Mouse (Mus musculus) MEL-GATA-1-ER (cell line): Measurements from ENCODE around the gene Sprtn.

ENCODE experiments used
- DNase-seq: peaks from one replicate; pipeline ENCODE4 v3.0.0-alpha.2; 2012; ENCODE audit warnings: low read depth; ENCODE audit errors: extremely low read depth

The Sprtn gene

DNA sequence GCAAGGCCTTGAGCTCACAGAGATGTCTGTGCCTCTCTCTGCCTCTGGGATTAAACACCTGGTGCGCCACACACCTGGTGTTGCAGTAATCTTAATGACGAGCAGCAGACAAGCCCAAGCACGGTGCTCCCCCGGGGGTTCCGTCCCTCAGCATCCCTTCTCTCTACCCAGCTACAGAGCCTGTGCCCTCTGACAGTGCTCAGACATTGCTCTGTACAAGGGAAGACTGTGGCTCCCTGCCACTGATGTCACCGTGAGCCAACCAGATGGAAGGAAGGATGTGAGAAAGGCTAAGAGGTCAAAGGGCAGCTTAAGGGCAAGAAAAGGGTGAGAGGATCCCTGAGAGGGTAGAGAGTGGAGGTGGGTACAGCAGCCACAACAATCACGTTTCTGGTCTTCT, 46.7 kb downstream of the Sprtn start:
- DNase-seq, result no peak

GRCm38 (mm10) chr8:124947865-124948732, 50.4 kb downstream of the Sprtn start:
- DNase-seq, result no peak

- no peak for DNase-seq
Observed at GRCm38 (mm10) chr8:124948733-124949111, 51.0 kb downstream of the Sprtn start.

- DNase-seq, result no peak
Observed at GRCm38 (mm10) chr8:124949209-124950068, 51.8 kb downstream of the Sprtn start, which contains the start of gene Egln1. Gene Egln1, minus strand, starts transcription at chr8:124949324.

GRCm38 (mm10) chr8:124950069-124950456, 52.4 kb downstream of the Sprtn start:
- no peak for DNase-seq

DNA sequence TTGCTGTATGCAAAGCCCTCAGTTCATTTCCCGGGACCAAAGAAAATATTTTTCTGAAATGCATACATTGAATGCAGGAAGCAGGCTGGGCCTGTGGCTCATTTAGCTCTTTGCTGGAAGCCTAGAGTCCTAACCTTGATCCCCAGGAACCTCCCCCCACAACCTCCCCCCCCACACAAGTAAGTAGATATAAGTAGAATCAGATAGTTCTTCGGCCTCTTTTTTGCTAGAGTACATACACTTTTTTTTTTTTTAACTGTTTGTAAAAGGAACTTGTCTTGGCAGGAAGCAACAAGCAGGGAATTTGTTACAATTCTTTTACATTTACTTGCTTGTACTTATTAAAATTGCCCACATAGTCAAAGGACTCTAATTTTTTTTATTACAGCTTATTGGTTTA, 53.2 kb downstream of the Sprtn start:
- no peak for DNase-seq

- no peak for DNase-seq
Observed at GRCm38 (mm10) chr8:124953188-124953587, 55.5 kb downstream of the Sprtn start.

DNA sequence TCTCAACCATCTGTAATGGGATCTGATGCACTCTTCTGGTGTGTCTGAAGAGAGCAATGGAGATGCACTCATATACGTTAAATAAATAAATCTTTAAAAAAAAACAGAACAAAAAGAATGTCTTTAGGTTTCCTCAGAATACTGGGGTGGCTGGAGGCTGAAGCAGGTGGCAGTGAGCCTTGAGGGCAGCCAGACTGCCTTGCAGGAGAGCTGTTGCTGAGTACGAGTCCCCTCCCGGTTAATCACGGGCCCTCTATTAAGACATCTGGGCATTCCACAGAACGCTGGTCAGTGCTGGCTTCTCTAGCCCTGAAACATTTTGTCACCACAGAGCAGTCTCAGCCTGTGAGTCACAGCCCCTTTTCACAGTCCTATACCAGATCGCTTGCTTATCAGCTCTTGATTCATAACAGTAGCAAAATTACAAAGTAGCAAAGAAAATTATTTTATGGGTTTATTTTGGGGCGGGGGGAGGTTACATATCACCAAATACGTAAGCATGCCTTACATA, 56.9 kb downstream of the Sprtn start:
- DNase-seq, result no peak
